Mouse (Mus musculus): Measurements from ENCODE around the gene Pacsin1.

Gene Pacsin1

DNA sequence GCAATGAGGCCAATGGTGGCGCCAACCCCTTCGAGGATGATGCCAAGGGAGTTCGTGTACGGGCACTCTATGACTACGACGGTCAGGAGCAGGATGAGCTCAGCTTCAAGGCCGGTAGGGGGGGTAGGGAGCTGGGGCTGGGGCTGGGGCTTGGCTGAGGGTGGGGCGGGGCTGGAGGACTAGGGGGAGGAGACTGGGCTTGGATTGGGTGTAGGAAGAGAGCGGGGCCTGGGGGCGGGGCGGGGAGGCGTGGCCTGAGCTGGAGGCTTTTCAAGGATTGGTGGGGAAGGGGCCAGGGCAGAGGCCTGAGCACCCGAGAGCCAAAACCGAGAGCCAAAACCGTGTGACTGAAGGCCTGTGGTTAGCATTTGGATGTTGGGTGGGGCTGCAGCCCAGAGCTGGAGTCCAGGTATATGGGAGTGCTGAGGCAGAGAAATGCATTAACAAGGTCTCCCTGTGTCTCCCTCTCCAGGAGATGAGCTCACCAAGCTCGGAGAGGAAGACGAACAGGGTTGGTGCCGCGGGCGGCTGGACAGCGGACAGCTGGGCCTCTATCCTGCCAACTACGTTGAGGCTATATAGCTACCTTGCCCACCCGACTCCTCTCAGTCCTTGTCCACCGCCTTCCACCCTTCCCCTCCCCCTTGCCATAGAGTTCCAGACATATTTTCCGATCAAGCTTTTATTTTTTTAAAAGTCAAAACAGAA is 52.8 kb downstream of the Pacsin1 start:
- in situ Hi-C loops (cut with MboI; ENCODE audit: low pct_unique_long_range_greater_than_20kb in 1 of 2, low sequenced_read_pairs in 2 of 2, unreplicated experiment in 1 of 2): no loop called here

DNA sequence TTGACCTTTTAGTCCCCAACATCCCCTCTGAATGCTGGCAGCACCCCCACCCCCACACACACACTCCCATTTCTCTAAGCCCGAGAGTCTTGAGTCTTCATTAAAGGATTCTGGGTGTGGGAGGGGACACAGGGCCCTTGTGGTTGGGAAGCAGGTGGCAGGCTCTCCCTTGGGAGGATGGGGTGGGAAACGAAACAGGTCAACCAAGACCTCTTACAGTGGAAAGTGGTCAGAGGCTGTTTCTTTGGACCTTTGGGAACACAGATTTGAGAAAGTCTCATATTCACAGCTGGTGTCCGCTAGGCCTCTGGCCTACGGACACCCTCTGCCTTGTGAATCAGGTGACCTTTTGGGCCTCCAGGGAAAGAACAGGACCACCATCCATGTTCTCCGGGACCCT is 54.3 kb downstream of the Pacsin1 start:
- in situ Hi-C loops (cut with MboI; ENCODE audit: low pct_unique_long_range_greater_than_20kb in 1 of 2, low sequenced_read_pairs in 2 of 2, unreplicated experiment in 1 of 2): no loop called here

DNA sequence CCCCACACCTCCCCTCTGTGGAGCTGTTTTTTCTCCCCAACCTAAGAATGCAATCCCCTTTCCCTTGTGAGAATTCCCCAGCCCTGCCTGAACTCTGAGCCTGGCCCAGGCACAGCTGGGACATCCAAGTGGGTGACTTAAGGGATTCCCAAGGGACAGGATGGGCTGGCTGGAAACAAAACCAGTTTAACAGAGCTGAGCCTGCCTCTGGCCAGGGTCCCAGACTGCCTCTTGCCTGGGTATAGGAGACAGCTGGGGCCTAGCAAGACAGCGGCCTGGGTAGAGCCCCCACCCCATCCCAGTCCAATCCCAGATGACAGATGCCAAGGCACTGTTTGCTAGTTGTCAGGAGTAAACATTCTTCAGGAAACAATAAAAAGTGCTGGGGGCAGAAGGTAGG is 57.5 kb downstream of the Pacsin1 start:
- in situ Hi-C loops (cut with MboI; ENCODE audit: low pct_unique_long_range_greater_than_20kb in 1 of 2, low sequenced_read_pairs in 2 of 2, unreplicated experiment in 1 of 2): no loop called here

GRCm38 (mm10) chr17:27716804-27717203 is 61.5 kb downstream of the Pacsin1 start:
- in situ Hi-C loops (cut with MboI; ENCODE audit: low pct_unique_long_range_greater_than_20kb in 1 of 2, low sequenced_read_pairs in 2 of 2, unreplicated experiment in 1 of 2): no loop called here

DNA sequence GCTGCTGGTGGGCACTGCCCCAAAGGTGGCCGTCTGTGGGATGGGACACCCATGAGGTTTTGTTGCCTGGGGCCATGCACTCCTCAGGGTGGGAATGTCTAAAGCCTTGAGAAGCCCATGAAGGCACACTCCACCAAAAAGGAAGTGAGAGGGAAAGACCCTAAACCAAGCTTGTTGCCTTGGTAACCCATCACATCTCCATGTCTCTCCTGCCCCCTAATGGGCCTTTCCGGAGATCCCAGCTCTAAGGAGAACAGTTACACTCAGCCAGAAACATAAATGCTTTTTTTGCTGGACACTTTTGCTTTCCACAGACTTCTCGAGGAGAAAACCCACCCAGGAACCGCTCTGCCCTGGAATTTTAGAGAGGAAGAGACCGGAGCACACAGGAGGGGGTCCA is 62.9 kb downstream of the Pacsin1 start:
- in situ Hi-C loops (cut with MboI; ENCODE audit: low pct_unique_long_range_greater_than_20kb in 1 of 2, low sequenced_read_pairs in 2 of 2, unreplicated experiment in 1 of 2): no loop called here

DNA sequence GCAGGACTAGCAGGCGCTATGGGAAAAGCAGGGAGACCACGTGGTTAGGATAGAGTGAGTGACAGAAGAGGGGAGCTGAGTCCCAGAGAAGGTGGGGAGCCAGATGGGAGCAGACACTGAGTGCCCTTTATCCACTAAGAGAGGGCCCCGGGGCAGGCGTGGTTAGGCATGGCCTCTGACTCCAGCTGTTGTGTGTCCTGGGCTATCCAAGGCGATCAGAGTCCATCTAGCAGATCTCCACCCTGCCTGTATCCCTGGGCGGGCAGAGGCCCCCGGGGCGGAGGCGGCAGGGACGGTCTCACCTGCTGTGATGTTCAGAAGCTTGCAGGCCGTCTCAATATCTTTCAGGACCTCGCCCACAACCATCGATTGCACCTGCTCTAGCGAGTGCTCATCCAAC is 64.4 kb downstream of the Pacsin1 start:
- in situ Hi-C loops (cut with MboI; ENCODE audit: low pct_unique_long_range_greater_than_20kb in 1 of 2, low sequenced_read_pairs in 2 of 2, unreplicated experiment in 1 of 2): no loop called here

- in situ Hi-C loops (cut with MboI; ENCODE audit: low pct_unique_long_range_greater_than_20kb in 1 of 2, low sequenced_read_pairs in 2 of 2, unreplicated experiment in 1 of 2): no loop called here
Observed at GRCm38 (mm10) chr17:27720326-27720725, 65.0 kb downstream of the Pacsin1 start.

- in situ Hi-C loops (cut with MboI; ENCODE audit: low pct_unique_long_range_greater_than_20kb in 1 of 2, low sequenced_read_pairs in 2 of 2, unreplicated experiment in 1 of 2): no loop called here
Observed at GRCm38 (mm10) chr17:27721125-27721664, 65.9 kb downstream of the Pacsin1 start.

DNA sequence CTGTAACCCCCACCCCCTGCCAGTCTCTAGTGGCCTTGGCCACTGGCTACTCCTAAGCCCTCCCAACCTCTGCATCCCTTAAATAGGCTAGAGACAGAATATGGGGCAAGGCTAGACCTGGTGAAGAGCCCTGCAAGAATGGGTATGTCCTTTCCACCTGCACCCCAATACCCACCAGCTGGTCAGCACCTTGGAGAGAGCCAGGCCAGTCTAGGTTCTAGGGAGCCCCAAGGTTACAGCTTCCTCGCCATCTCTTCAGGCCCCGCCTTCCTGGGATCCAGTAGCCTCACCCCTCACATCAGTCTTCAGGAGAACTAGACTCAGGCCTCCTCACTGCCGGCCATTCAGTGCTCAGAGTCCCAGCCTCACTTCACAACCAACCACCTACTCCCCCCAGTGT is 69.0 kb downstream of the Pacsin1 start:
- in situ Hi-C loops (cut with MboI; ENCODE audit: low pct_unique_long_range_greater_than_20kb in 1 of 2, low sequenced_read_pairs in 2 of 2, unreplicated experiment in 1 of 2): no loop called here

- in situ Hi-C loops (cut with MboI; ENCODE audit: low pct_unique_long_range_greater_than_20kb in 1 of 2, low sequenced_read_pairs in 2 of 2, unreplicated experiment in 1 of 2): no loop called here
Observed at GRCm38 (mm10) chr17:27725011-27725410, 69.7 kb downstream of the Pacsin1 start.

GRCm38 (mm10) chr17:27725412-27725811 is 70.1 kb downstream of the Pacsin1 start:
- in situ Hi-C loops (cut with MboI; ENCODE audit: low pct_unique_long_range_greater_than_20kb in 1 of 2, low sequenced_read_pairs in 2 of 2, unreplicated experiment in 1 of 2): no loop called here

DNA sequence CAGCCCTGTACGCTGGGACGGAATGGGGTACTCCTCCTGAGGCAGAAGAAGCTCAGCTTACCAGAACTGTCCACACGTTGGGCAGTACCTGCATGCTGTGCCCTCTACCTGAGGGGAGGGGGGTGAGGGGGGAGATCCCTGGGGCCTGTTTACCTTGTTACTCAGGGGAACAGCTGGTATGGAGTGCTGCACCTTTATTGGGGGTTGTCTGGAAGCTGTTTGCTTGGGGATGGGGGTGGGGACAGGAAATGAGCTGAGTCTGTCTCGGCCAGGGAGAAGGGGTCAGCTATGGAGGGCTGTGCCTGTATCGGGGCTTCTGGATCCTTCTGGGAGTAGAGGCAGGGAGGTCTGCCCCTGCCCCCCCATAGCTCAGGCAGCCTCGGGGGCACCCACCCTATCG is 71.2 kb downstream of the Pacsin1 start:
- in situ Hi-C loops (cut with MboI; ENCODE audit: low pct_unique_long_range_greater_than_20kb in 1 of 2, low sequenced_read_pairs in 2 of 2, unreplicated experiment in 1 of 2): no loop called here

- in situ Hi-C loops (cut with MboI; ENCODE audit: low pct_unique_long_range_greater_than_20kb in 1 of 2, low sequenced_read_pairs in 2 of 2, unreplicated experiment in 1 of 2): no loop called here
Observed at GRCm38 (mm10) chr17:27728770-27729169, 73.5 kb downstream of the Pacsin1 start, which contains the start of gene Spdef. Gene Spdef (minus strand): TSS chr17:27728955.

DNA sequence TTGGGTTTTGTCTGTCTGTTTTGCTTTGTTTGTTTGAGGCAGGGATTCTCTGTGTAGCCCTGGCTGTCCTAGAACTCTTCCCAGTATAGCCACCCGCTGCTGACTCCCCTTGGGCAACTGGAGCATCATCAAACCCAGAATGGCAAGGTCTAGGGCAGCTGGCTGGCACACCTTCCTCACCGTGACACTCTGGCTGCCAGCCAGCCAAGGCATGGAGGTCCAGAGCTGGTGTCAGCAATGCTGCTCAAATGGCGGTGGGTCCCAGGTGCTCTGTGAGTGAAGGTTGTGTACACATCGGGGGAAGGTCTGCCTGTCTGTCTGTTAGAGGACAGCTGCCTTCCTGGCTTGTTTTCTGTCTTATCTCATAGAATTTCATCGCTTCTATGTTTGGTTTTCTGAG is 76.8 kb downstream of the Pacsin1 start:
- in situ Hi-C loops (cut with MboI; ENCODE audit: low pct_unique_long_range_greater_than_20kb in 1 of 2, low sequenced_read_pairs in 2 of 2, unreplicated experiment in 1 of 2): no loop called here

DNA sequence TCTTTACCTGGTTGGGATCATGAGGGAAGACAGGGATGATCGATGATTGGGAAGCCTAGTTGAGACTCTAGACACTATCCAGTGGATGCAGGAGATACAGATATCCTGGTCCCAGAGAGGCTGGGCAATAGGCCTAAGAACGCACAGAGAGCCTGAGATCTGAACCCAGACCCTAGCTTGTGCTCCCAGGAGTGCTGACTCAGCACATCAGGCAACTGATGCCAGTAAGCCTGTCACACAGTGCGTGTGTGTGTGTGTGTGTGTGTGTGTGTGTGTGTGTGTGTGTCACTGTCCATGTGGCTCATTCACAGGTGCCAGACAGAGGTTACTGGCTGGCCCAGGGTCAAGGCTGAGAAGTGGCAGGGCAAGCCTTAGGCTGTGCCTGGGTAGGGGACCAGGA is 77.4 kb downstream of the Pacsin1 start:
- in situ Hi-C loops (cut with MboI; ENCODE audit: low pct_unique_long_range_greater_than_20kb in 1 of 2, low sequenced_read_pairs in 2 of 2, unreplicated experiment in 1 of 2): no loop called here

- in situ Hi-C loops (cut with MboI; ENCODE audit: low pct_unique_long_range_greater_than_20kb in 1 of 2, low sequenced_read_pairs in 2 of 2, unreplicated experiment in 1 of 2): no loop called here
Observed at GRCm38 (mm10) chr17:27734344-27735073, 79.2 kb downstream of the Pacsin1 start.

GRCm38 (mm10) chr17:27740961-27741360 is 85.7 kb downstream of the Pacsin1 start:
- in situ Hi-C loops (cut with MboI; ENCODE audit: low pct_unique_long_range_greater_than_20kb in 1 of 2, low sequenced_read_pairs in 2 of 2, unreplicated experiment in 1 of 2): no loop called here

DNA sequence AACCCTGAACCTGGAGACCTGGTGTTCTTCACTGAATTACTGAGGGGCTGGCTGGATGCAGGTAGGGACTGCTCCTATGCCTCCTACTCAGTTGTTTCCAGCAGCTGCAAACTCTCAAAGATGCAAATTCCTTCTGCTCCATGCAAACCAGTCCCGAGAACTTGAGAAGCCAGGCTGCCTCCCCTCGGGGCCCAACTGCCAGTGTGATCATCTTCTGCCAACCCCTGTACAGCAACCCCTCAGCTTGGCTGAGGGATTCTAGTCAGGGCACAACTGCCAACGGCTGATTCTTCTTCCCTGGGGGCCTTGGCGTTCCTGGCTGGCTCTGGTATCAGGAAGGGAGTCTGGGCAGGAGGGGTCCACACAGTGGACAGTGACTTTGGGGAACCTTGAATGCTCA is 91.1 kb downstream of the Pacsin1 start:
- in situ Hi-C loops (cut with MboI; ENCODE audit: low pct_unique_long_range_greater_than_20kb in 1 of 2, low sequenced_read_pairs in 2 of 2, unreplicated experiment in 1 of 2): no loop called here

GRCm38 (mm10) chr17:27748123-27748522 is 92.8 kb downstream of the Pacsin1 start:
- in situ Hi-C loops (cut with MboI; ENCODE audit: low pct_unique_long_range_greater_than_20kb in 1 of 2, low sequenced_read_pairs in 2 of 2, unreplicated experiment in 1 of 2): no loop called here

DNA sequence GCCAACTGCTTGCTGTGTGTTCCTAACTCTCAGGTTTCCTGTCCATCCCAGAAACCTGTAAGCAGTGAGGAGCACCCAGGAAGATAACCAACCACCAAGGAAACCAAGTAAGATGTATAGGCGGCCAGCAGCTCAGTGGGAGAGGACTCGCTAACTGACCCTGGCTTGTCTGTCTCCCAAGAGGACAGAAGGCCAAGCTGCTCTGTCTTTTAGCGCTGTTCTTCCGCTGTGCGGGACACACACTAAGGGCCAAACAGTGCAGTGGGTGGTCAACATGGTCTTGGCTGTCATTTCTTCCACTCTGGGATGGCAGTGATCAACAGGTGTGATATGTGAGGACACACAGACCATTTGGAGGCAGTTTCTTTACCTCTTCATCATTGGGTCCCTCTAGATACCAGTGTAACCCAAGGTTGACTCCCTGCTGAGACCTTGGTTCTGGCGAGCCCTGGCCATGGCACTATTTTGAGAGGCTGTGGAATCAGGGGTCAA is 95.2 kb downstream of the Pacsin1 start:
- in situ Hi-C loops (cut with MboI; ENCODE audit: low pct_unique_long_range_greater_than_20kb in 1 of 2, low sequenced_read_pairs in 2 of 2, unreplicated experiment in 1 of 2): no loop called here
